Mouse (Mus musculus): ENCODE measurements around the gene Kdm4b. TPM values are rescaled to one million over a fixed set of nuclear protein-coding genes. Genes with fewer than 3 reads are reported as not detected.
A peak's percentile ranks its signal among the peaks of the same experiment; 100 is the strongest.

The Kdm4b gene
- polyA plus RNA-seq, 1 experiment from 2014 or later = 26.1 TPM

- Histone ChIP-seq H3K9me3 (replicated peaks) (no peaks in the 10 kb centered on the region), H3K4me1 (replicated peaks) (no peaks in the 10 kb centered on the region), H3K4me2 (no peak overlapping the region), H3K36me3 (peaks cover 92% of the 10 kb centered on the region), H3K27me3 (no peaks in the 10 kb centered on the region), H3K27ac (no peak overlapping the region), H3K4me3 (no peak overlapping the region), H3K9ac (no peak overlapping the region)
- ATAC-seq (replicated peaks; ENCODE audit: insufficient number of reproducible peaks, insufficient read depth, low FRiP score, low read depth) = no peak
- WGBS = 55% methylated on average over 12 of the region's 12 CpGs
Observed at GRCm38 (mm10) chr17:56418304-56418703, 92.4 kb downstream of the Kdm4b start.

- no peak for ATAC-seq (replicated peaks; ENCODE audit: insufficient number of reproducible peaks, insufficient read depth, low FRiP score, low read depth)
- Histone ChIP-seq H3K4me3 (no peak overlapping the region), H3K4me2 (no peak overlapping the region), H3K27ac (no peak overlapping the region), H3K4me1 (replicated peaks) (peaks cover 3% of the 10 kb centered on the region), H3K27me3 (no peaks in the 10 kb centered on the region), H3K36me3 (peaks cover 84% of the 10 kb centered on the region), H3K9ac (no peak overlapping the region), H3K9me3 (replicated peaks) (no peaks in the 10 kb centered on the region)
- WGBS = 98% methylated on average over 2 of the region's 2 CpGs
Observed at GRCm38 (mm10) chr17:56420022-56420421, 94.2 kb downstream of the Kdm4b start.

GRCm38 (mm10) chr17:56424726-56425583 is 99.1 kb downstream of the Kdm4b start:
- peaks cover 16% of the 10 kb centered on the region for H3K4me1 ChIP-seq (replicated peaks)
- WGBS = 20% methylated on average over 74 of the region's 77 CpGs
- peaks cover 63% of the 10 kb centered on the region for H3K36me3 ChIP-seq
- peak; percentile 56 for ATAC-seq (replicated peaks; ENCODE audit: insufficient number of reproducible peaks, insufficient read depth, low FRiP score, low read depth)
- no peaks in the 10 kb centered on the region for H3K9me3 ChIP-seq (replicated peaks)
- H3K9ac ChIP-seq = peak overlapping the region; percentile 48
- no peak overlapping the region for H3K27ac ChIP-seq
- H3K27me3 ChIP-seq = no peaks in the 10 kb centered on the region
- H3K4me3 ChIP-seq = peak overlapping the region; percentile 53
- peak overlapping the region; percentile 93 for H3K4me2 ChIP-seq

- no peaks in the 10 kb centered on the region for H3K9me3 ChIP-seq (replicated peaks)
- WGBS = under 1% methylated on average over 47 of the region's 47 CpGs
Observed at GRCm38 (mm10) chr17:56425584-56425914, 99.7 kb downstream of the Kdm4b start.

GRCm38 (mm10) chr17:56425941-56426340 is 100.1 kb downstream of the Kdm4b start:
- H3K36me3 ChIP-seq = peaks cover 53% of the 10 kb centered on the region
- H3K9me3 ChIP-seq (replicated peaks) = no peaks in the 10 kb centered on the region
- H3K27me3 ChIP-seq = no peaks in the 10 kb centered on the region
- peak overlapping the region; percentile 53 for H3K4me3 ChIP-seq
- H3K9ac ChIP-seq = peak overlapping the region; percentile 48
- ATAC-seq (replicated peaks; ENCODE audit: insufficient number of reproducible peaks, insufficient read depth, low FRiP score, low read depth) = no peak
- no peak overlapping the region for H3K27ac ChIP-seq
- H3K4me1 ChIP-seq (replicated peaks) = peaks cover 16% of the 10 kb centered on the region
- WGBS = 43% methylated on average over 3 of the region's 3 CpGs
- H3K4me2 ChIP-seq = peak overlapping the region; percentile 93

More at GRCm38 (mm10) chr17:56425584-56425914, 99.7 kb downstream of the Kdm4b start:
- Histone ChIP-seq H3K4me3 (peak overlapping the region; percentile 53), H3K9ac (peak overlapping the region; percentile 48), H3K4me2 (peak overlapping the region; percentile 93), H3K27me3 (no peaks in the 10 kb centered on the region), H3K4me1 (replicated peaks) (peaks cover 16% of the 10 kb centered on the region), H3K36me3 (peaks cover 57% of the 10 kb centered on the region), H3K27ac (no peak overlapping the region)
- ATAC-seq (replicated peaks; ENCODE audit: insufficient number of reproducible peaks, insufficient read depth, low FRiP score, low read depth) = peak; percentile 79

GRCm38 (mm10) chr17:56427857-56428256 is 102.0 kb downstream of the Kdm4b start:
- H3K36me3 ChIP-seq = peaks cover 40% of the 10 kb centered on the region
- H3K9me3 ChIP-seq (replicated peaks) = no peaks in the 10 kb centered on the region
- H3K27me3 ChIP-seq = no peaks in the 10 kb centered on the region
- no peak for ATAC-seq (replicated peaks; ENCODE audit: insufficient number of reproducible peaks, insufficient read depth, low FRiP score, low read depth)
- WGBS = 79% methylated on average over 28 of the region's 28 CpGs
- H3K9ac ChIP-seq = no peak overlapping the region
- peaks cover 16% of the 10 kb centered on the region for H3K4me1 ChIP-seq (replicated peaks)
- H3K27ac ChIP-seq = no peak overlapping the region
- H3K4me3 ChIP-seq = no peak overlapping the region
- H3K4me2 ChIP-seq = no peak overlapping the region

GRCm38 (mm10) chr17:56431582-56431981 is 105.7 kb downstream of the Kdm4b start:
- 88% methylated on average over 3 of the region's 3 CpGs for WGBS
- no peak overlapping the region for H3K9ac ChIP-seq
- ATAC-seq (replicated peaks; ENCODE audit: insufficient number of reproducible peaks, insufficient read depth, low FRiP score, low read depth) = no peak
- H3K4me3 ChIP-seq = no peak overlapping the region
- H3K4me1 ChIP-seq (replicated peaks) = no peaks in the 10 kb centered on the region
- peaks cover 1% of the 10 kb centered on the region; the same call in 1 of the 2 replicates for H3K9me3 ChIP-seq (replicated peaks)
- H3K4me2 ChIP-seq = no peak overlapping the region
- no peaks in the 10 kb centered on the region for H3K27me3 ChIP-seq
- no peak overlapping the region for H3K27ac ChIP-seq
- peaks cover 55% of the 10 kb centered on the region for H3K36me3 ChIP-seq

GRCm38 (mm10) chr17:56439731-56440460 is 114.0 kb downstream of the Kdm4b start:
- WGBS = 85% methylated on average over 15 of the region's 15 CpGs
- peaks cover 10% of the 10 kb centered on the region for H3K4me1 ChIP-seq (replicated peaks)
- H3K27ac ChIP-seq = no peak overlapping the region
- no peak overlapping the region for H3K4me2 ChIP-seq
- no peak overlapping the region for H3K9ac ChIP-seq
- H3K27me3 ChIP-seq = no peaks in the 10 kb centered on the region
- no peak overlapping the region for H3K4me3 ChIP-seq
- H3K36me3 ChIP-seq = peaks cover 43% of the 10 kb centered on the region
- no peak for ATAC-seq (replicated peaks; ENCODE audit: insufficient number of reproducible peaks, insufficient read depth, low FRiP score, low read depth)
- peaks cover 5% of the 10 kb centered on the region; the same call in 1 of the 2 replicates for H3K9me3 ChIP-seq (replicated peaks)

- ATAC-seq (replicated peaks; ENCODE audit: insufficient number of reproducible peaks, insufficient read depth, low FRiP score, low read depth) = no peak
- H3K27me3 ChIP-seq = no peaks in the 10 kb centered on the region
Observed at GRCm38 (mm10) chr17:56442316-56442715, 116.5 kb downstream of the Kdm4b start.

GRCm38 (mm10) chr17:56443341-56443795 is 117.5 kb downstream of the Kdm4b start:
- 72% methylated on average over 5 of the region's 5 CpGs for WGBS
- no peak overlapping the region; the same call in 1 of the 2 replicates for H3K27ac ChIP-seq
- peaks cover 18% of the 10 kb centered on the region for H3K36me3 ChIP-seq
- H3K9me3 ChIP-seq (replicated peaks) = no peaks in the 10 kb centered on the region
- H3K4me2 ChIP-seq = no peak overlapping the region
- peaks cover 10% of the 10 kb centered on the region for H3K4me1 ChIP-seq (replicated peaks)
- no peak overlapping the region for H3K9ac ChIP-seq
- no peaks in the 10 kb centered on the region for H3K27me3 ChIP-seq
- no peak overlapping the region for H3K4me3 ChIP-seq
- ATAC-seq (replicated peaks; ENCODE audit: insufficient number of reproducible peaks, insufficient read depth, low FRiP score, low read depth) = no peak

More at GRCm38 (mm10) chr17:56442316-56442715, 116.5 kb downstream of the Kdm4b start:
- 79% methylated on average over 6 of the region's 6 CpGs for WGBS
- no peak overlapping the region for H3K4me2 ChIP-seq
- no peak overlapping the region for H3K27ac ChIP-seq
- no peaks in the 10 kb centered on the region for H3K9me3 ChIP-seq (replicated peaks)
- H3K9ac ChIP-seq = no peak overlapping the region
- peaks cover 10% of the 10 kb centered on the region for H3K4me1 ChIP-seq (replicated peaks)
- no peak overlapping the region for H3K4me3 ChIP-seq
- H3K36me3 ChIP-seq = peaks cover 23% of the 10 kb centered on the region

GRCm38 (mm10) chr17:56444771-56445170 is 118.9 kb downstream of the Kdm4b start:
- Histone ChIP-seq H3K4me1 (replicated peaks) (peaks cover 10% of the 10 kb centered on the region), H3K4me2 (no peak overlapping the region), H3K4me3 (no peak overlapping the region), H3K9ac (no peak overlapping the region), H3K9me3 (replicated peaks) (no peaks in the 10 kb centered on the region), H3K27me3 (no peaks in the 10 kb centered on the region), H3K36me3 (peaks cover 32% of the 10 kb centered on the region), H3K27ac (no peak overlapping the region)
- no peak for ATAC-seq (replicated peaks; ENCODE audit: insufficient number of reproducible peaks, insufficient read depth, low FRiP score, low read depth)
- WGBS = 81% methylated on average over 3 of the region's 3 CpGs

Data from heart, embryonic 15.5 days (tissue).